Mouse (Mus musculus): ENCODE data around the gene Dusp1. TPM values are rescaled to one million over a fixed set of nuclear protein-coding genes. Genes with fewer than 3 reads are reported as not detected.

Gene Dusp1
- polyA plus RNA-seq, 1 experiment from 2014 or later, result 28.8 TPM

GRCm38 (mm10) chr17:26596856-26597481, 35.0 kb upstream of the Dusp1 start:
- H3K36me3 ChIP-seq, result peaks cover 20% of the 10 kb centered on the region; the same call in 1 of the 2 replicates
- DNase-seq (ENCODE audit: low spot score), result no peak
- 71% methylated on average over 6 of the region's 6 CpGs for WGBS
- H3K9me3 ChIP-seq, result no peaks in the 10 kb centered on the region
- H3K27me3 ChIP-seq (ENCODE audit: insufficient read depth, poor library complexity, severe bottlenecking), result no peaks in the 10 kb centered on the region
- peak overlapping the region; percentile 89 for H3K27ac ChIP-seq
- no peak overlapping the region for H3K4me3 ChIP-seq
- peaks cover 65% of the 10 kb centered on the region for H3K4me1 ChIP-seq

DNA sequence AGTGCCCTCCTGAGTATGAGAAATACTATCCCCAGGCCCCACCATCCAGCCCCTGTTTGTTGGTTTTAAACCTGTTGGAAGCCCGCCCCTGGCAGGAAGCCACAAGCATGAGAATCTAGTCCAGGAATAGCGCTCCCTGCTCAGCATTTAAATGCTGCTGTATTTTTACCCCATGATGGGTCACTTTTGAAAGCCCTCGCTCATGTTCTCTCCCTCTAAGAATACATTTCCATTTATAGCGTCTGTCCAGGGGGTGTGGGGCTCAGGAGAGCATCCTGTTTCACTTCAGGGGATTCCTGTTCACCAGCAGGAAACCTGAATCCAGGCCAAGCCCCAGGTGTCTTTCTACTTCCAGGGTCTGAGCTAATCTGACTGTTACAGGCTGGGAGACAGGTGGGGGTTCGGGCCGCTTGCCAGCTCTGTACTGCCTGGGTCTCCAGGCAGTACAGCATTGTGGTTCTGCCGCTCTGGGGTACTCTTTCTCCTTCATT, 34.3 kb upstream of the Dusp1 start:
- Histone ChIP-seq H3K27ac (peak overlapping the region; percentile 89), H3K4me3 (peak overlapping the region; percentile 20; the same call in 1 of the 2 replicates), H3K9me3 (no peaks in the 10 kb centered on the region), H3K36me3 (peaks cover 23% of the 10 kb centered on the region; the same call in 1 of the 2 replicates), H3K27me3 (ENCODE audit: insufficient read depth, poor library complexity, severe bottlenecking) (no peaks in the 10 kb centered on the region), H3K4me1 (peaks cover 62% of the 10 kb centered on the region)
- WGBS, result 46% methylated on average over 7 of the region's 7 CpGs
- peak; percentile 81 for DNase-seq (ENCODE audit: low spot score)

- H3K4me3 ChIP-seq, result peak overlapping the region; percentile 20
- peak overlapping the region; percentile 89 for H3K27ac ChIP-seq
- no peak for DNase-seq (ENCODE audit: low spot score)
- H3K36me3 ChIP-seq, result peaks cover 28% of the 10 kb centered on the region; the same call in 1 of the 2 replicates
- H3K9me3 ChIP-seq, result no peaks in the 10 kb centered on the region
- no peaks in the 10 kb centered on the region for H3K27me3 ChIP-seq (ENCODE audit: insufficient read depth, poor library complexity, severe bottlenecking)
- H3K4me1 ChIP-seq, result peaks cover 59% of the 10 kb centered on the region
- 31% methylated on average over 7 of the region's 7 CpGs for WGBS
Measured at GRCm38 (mm10) chr17:26595448-26596167, 33.7 kb upstream of the Dusp1 start.

GRCm38 (mm10) chr17:26594958-26595357, 33.0 kb upstream of the Dusp1 start:
- WGBS, result 43% methylated on average over 7 of the region's 7 CpGs
- H3K36me3 ChIP-seq, result peaks cover 28% of the 10 kb centered on the region; the same call in 1 of the 2 replicates
- H3K27ac ChIP-seq, result peak overlapping the region; percentile 89
- no peak for DNase-seq (ENCODE audit: low spot score)
- H3K4me1 ChIP-seq, result peaks cover 58% of the 10 kb centered on the region
- no peak overlapping the region; the same call in none of the 2 replicates for H3K4me3 ChIP-seq
- H3K27me3 ChIP-seq (ENCODE audit: insufficient read depth, poor library complexity, severe bottlenecking), result no peaks in the 10 kb centered on the region
- H3K9me3 ChIP-seq, result no peaks in the 10 kb centered on the region

GRCm38 (mm10) chr17:26594171-26594570, 32.2 kb upstream of the Dusp1 start:
- peak overlapping the region; percentile 89; the same call in 1 of the 2 replicates for H3K27ac ChIP-seq
- no peak for DNase-seq (ENCODE audit: low spot score)

DNA sequence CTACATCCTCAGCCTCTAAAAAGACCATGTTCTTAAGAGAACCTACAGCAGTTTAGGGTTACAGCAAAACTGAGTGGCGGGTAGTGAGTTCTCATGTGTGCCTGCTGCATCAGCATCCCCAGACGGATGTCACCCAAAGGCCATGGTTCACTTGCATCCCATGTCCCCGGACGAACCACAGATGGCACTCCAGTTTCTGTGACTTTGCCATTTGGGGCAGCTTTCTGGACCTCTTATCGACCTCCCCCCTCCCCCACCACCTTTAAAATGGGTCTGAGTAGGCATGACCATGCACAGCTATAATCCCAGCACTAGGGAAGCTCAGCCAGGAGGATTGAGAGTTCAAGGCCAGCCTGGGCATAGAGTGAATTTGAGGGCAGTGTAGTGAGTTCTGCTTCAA, 31.3 kb upstream of the Dusp1 start:
- 84% methylated on average over 5 of the region's 5 CpGs for WGBS
- H3K4me3 ChIP-seq, result no peak overlapping the region
- H3K36me3 ChIP-seq, result peaks cover 37% of the 10 kb centered on the region; the same call in 1 of the 2 replicates
- peaks cover 53% of the 10 kb centered on the region for H3K4me1 ChIP-seq
- peak overlapping the region; percentile 42; the same call in 1 of the 2 replicates for H3K27ac ChIP-seq
- DNase-seq (ENCODE audit: low spot score), result no peak
- H3K9me3 ChIP-seq, result no peaks in the 10 kb centered on the region
- H3K27me3 ChIP-seq (ENCODE audit: insufficient read depth, poor library complexity, severe bottlenecking), result no peaks in the 10 kb centered on the region

More at GRCm38 (mm10) chr17:26594171-26594570, 32.2 kb upstream of the Dusp1 start:
- H3K9me3 ChIP-seq, result no peaks in the 10 kb centered on the region
- no peaks in the 10 kb centered on the region for H3K27me3 ChIP-seq (ENCODE audit: insufficient read depth, poor library complexity, severe bottlenecking)
- 71% methylated on average over 7 of the region's 7 CpGs for WGBS
- H3K4me1 ChIP-seq, result peaks cover 54% of the 10 kb centered on the region
- H3K4me3 ChIP-seq, result no peak overlapping the region
- peaks cover 28% of the 10 kb centered on the region; the same call in 1 of the 2 replicates for H3K36me3 ChIP-seq

DNA sequence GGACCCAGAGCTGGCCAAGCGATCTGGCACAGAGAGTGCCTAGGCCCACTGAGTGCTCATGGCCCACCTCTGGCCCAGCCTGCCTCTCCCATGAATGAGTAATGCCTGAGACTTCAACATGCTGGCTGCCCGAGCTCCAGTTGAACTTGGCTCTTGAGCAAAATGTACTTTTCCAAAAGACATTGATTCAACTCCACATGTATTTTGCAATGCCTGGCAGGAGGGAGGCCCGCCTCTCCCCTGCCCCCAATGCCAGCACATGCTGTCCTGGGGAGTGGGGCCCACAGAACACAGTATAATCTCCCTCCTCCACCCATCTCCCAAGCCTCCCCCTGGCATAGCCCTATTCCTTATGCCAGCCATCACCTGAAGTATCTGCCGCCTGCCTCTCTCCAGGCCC, 30.6 kb upstream of the Dusp1 start:
- no peaks in the 10 kb centered on the region for H3K9me3 ChIP-seq
- H3K27me3 ChIP-seq (ENCODE audit: insufficient read depth, poor library complexity, severe bottlenecking), result no peaks in the 10 kb centered on the region
- peaks cover 44% of the 10 kb centered on the region for H3K36me3 ChIP-seq
- no peak overlapping the region for H3K4me3 ChIP-seq
- no peak for DNase-seq (ENCODE audit: low spot score)
- peaks cover 60% of the 10 kb centered on the region for H3K4me1 ChIP-seq
- 93% methylated on average over 4 of the region's 4 CpGs for WGBS
- no peak overlapping the region; the same call in 1 of the 2 replicates for H3K27ac ChIP-seq

DNA sequence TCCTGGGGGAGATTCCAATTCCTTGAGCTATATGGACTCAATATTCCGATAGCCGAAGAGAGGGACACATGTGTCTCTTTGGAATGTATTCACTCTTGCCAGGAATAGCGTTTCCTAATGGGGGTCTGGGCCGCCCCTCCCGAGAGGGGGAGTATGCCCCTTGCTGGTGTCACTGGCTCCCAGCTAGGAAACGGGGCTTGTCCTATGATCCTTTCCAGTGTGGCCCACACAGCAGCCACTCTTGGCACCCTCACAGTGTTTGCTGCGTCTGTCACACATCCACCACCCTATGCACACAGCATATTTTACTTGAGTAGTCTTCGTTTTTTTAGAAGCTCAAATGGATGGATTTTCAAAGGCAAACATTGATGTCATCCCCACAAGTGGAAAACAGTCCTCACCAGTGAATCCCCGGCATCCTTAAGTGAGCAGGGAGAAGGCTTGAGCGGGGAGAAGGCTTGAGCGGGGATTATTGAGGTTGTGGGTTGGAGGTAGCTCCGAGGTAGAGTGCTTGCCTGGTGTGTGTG, 26.1 kb upstream of the Dusp1 start:
- H3K4me3 ChIP-seq, result no peak overlapping the region
- H3K27ac ChIP-seq, result 0 out of 2 replicates have a peak overlapping the region, but pooled peaks have one; percentile 36
- no peaks in the 10 kb centered on the region for H3K9me3 ChIP-seq
- no peaks in the 10 kb centered on the region for H3K27me3 ChIP-seq (ENCODE audit: insufficient read depth, poor library complexity, severe bottlenecking)
- peaks cover 51% of the 10 kb centered on the region for H3K4me1 ChIP-seq
- DNase-seq (ENCODE audit: low spot score), result no peak
- WGBS, result 84% methylated on average over 12 of the region's 12 CpGs
- H3K36me3 ChIP-seq, result peaks cover 56% of the 10 kb centered on the region

DNA sequence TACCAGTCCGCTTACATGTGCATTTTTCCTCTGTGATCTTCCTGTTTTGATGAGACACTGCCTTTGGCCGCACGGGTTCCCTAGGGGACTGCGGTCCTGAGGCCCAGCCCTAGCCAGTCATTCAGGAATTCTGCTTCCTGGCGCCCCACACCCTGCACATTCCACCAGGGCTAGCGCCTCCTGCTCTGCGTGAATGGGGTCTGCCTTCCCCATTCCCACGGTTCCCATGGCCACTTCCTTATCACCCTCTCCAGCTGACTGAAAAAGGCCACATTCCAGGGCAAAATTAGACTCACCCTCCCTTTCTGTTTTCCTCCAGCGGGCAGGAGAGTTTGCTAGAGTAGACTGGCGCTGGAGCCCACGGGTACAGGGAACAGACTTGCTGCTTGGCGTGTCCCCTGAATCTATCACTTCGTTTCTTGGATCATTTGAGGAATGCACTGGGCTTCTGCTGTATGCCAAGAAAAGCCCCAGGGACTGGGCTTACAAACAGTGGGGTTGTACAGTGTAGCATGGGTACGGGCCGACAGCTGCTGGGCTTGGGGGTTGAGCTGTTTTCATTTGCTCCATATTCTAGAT, 22.7 kb upstream of the Dusp1 start:
- H3K36me3 ChIP-seq, result peaks cover 62% of the 10 kb centered on the region
- WGBS, result 15% methylated on average over 15 of the region's 15 CpGs
- peaks cover 62% of the 10 kb centered on the region for H3K4me1 ChIP-seq

DNA sequence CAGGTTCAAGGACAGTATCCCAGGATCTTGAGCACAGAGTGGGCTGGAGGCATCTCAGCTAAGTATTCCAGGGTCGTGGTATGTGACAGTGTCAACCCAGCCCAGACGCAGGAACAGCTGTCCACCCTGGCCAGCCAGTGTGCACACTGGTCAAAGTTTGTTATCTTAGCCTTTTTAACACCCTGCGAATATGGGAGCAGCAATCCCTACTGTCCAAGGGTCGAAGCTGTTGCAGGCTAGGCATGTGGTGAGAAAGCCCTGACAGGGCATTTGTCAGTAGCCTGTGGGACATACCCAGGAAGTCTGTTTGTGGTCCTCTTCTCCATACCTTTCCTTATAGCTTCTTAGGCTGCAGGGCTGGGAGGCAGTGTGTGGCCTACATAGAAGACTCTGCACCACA, 22.1 kb upstream of the Dusp1 start:
- 19% methylated on average over 4 of the region's 4 CpGs for WGBS

More for the DNA sequence above, 22.7 kb upstream of the Dusp1 start:
- peak; percentile 96 for DNase-seq (ENCODE audit: low spot score)
- Histone ChIP-seq H3K27ac (peak overlapping the region; percentile 91), H3K4me3 (peak overlapping the region; percentile 43), H3K9me3 (no peaks in the 10 kb centered on the region), H3K27me3 (ENCODE audit: insufficient read depth, poor library complexity, severe bottlenecking) (no peaks in the 10 kb centered on the region)

DNA sequence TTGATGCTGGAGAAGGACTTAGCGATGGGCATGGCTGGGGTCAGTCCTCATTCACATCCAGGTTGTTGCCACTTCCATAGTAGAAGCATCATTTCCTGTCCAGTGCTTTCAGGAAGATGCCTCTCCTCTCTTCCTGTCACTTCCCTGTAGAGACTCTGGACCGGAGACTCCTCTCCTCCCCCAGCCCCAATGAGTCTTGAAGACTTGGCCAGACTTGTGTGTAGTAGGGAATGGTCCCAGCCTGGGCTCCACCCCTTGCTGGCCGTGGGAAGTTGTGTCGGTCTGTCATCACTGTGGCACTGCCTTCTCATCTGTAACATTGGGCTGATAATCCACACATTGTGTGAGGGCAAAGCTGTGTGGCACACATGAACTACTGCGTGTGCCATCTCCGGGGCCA, 21.7 kb upstream of the Dusp1 start:
- H3K27ac ChIP-seq, result peak overlapping the region; percentile 91

More for the DNA sequence above, 22.1 kb upstream of the Dusp1 start:
- DNase-seq (ENCODE audit: low spot score), result no peak
- no peaks in the 10 kb centered on the region for H3K27me3 ChIP-seq (ENCODE audit: insufficient read depth, poor library complexity, severe bottlenecking)
- peaks cover 58% of the 10 kb centered on the region for H3K36me3 ChIP-seq
- H3K4me1 ChIP-seq, result peaks cover 68% of the 10 kb centered on the region
- peak overlapping the region; percentile 43 for H3K4me3 ChIP-seq
- no peaks in the 10 kb centered on the region for H3K9me3 ChIP-seq
- peak overlapping the region; percentile 91 for H3K27ac ChIP-seq

DNA sequence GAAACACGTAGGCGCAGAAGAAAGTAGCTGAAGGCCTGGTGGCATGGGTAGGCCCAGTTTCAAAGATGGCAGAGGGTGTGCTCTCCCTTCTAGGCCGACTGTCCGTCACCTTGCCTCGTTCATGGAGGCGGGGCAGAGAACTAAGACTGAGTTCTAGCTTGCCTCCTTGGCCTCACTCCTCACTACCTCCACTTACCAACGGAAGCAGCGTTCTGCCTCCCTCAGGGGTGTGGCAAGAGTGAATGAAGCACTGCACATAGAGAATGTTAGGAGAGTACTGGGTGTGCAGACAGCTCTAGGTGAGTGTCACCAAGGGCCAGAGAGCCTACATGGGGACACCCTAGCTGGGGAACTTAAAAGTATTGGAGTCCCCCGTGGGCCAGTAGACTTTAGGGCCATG, 21.1 kb upstream of the Dusp1 start:
- H3K36me3 ChIP-seq, result peaks cover 51% of the 10 kb centered on the region

More for the DNA sequence above, 21.7 kb upstream of the Dusp1 start:
- H3K27me3 ChIP-seq (ENCODE audit: insufficient read depth, poor library complexity, severe bottlenecking), result no peaks in the 10 kb centered on the region
- DNase-seq (ENCODE audit: low spot score), result no peak
- peak overlapping the region; percentile 0; the same call in 1 of the 2 replicates for H3K4me3 ChIP-seq
- H3K9me3 ChIP-seq, result no peaks in the 10 kb centered on the region
- peaks cover 73% of the 10 kb centered on the region for H3K4me1 ChIP-seq
- WGBS, result 64% methylated on average over 6 of the region's 6 CpGs
- peaks cover 53% of the 10 kb centered on the region for H3K36me3 ChIP-seq

More for the DNA sequence above, 21.1 kb upstream of the Dusp1 start:
- H3K27me3 ChIP-seq (ENCODE audit: insufficient read depth, poor library complexity, severe bottlenecking), result no peaks in the 10 kb centered on the region
- peak overlapping the region; percentile 91 for H3K27ac ChIP-seq
- 95% methylated on average over 9 of the region's 9 CpGs for WGBS
- peaks cover 77% of the 10 kb centered on the region for H3K4me1 ChIP-seq
- H3K9me3 ChIP-seq, result no peaks in the 10 kb centered on the region
- no peak for DNase-seq (ENCODE audit: low spot score)
- 0 out of 2 replicates have a peak overlapping the region, but pooled peaks have one; percentile 0 for H3K4me3 ChIP-seq
